Mouse (Mus musculus) splenic B cell, adult 2 months (primary cell): ENCODE data around the gene Fbxo7.

Experiments
- DNase-seq: peaks from one replicate; pipeline ENCODE4 v3.0.0-alpha.2; 2011; ENCODE audit warnings: low read depth, low spot score
- H3K27me3 ChIP-seq: 2 replicates; pipeline ENCODE4 v1.6.1; 2012; ENCODE audit warnings: mild to moderate bottlenecking, low read length, moderate library complexity, mixed read lengths; ENCODE audit not compliant: control insufficient read depth, poor library complexity, insufficient read depth, severe bottlenecking
- H3K36me3 ChIP-seq: 2 replicates; pipeline ENCODE4 v1.6.1; 2012; ENCODE audit warnings: mild to moderate bottlenecking, low read length, moderate library complexity, mixed read lengths; ENCODE audit not compliant: control insufficient read depth, poor library complexity, insufficient read depth, severe bottlenecking

Gene Fbxo7

DNA sequence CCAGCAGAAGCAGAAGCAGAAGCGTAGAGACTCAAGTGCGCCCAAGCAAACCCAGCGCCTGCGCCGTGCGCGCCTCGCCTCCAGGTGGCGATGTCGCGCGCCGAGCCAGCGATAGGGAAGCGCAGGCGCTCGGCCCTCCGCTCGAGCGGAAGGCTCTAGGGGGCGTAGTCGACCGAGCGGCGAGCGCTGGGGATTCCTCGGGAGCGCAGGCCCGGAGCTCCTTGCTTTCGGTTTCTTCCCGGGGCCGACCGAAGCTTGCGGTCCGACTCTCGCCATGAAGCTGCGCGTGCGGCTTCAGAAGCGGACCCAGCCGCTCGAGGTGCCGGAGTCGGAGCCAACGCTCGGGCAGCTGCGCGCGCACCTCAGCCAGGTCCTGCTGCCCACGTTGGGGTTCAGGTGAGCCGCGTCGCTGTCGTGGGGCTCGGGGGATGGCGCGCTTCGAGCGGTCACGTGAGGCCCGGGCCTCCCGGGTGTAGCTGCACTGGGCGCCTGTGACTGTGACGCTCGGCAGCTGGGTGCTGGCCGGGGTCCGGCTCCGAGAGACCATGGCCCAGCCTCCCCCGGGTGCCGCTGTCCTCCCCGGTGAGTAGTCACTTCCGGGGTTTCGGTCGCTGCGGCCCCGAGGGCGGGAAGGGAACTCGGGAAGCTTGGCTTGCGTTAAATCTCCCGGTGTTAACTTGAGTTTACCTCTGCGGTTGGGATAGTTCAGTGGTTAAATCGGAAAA lies at the start of gene Fbxo7:
TSS of gene Fbxo7 (plus strand) at position 224 of the 725 bp plus-strand sequence.
- DNase-seq, result peak; percentile 92
- Histone ChIP-seq H3K36me3 (peaks cover 3% of the 10 kb centered on the region; the same call in 1 of the 2 replicates), H3K27me3 (no peaks in the 10 kb centered on the region)

DNA sequence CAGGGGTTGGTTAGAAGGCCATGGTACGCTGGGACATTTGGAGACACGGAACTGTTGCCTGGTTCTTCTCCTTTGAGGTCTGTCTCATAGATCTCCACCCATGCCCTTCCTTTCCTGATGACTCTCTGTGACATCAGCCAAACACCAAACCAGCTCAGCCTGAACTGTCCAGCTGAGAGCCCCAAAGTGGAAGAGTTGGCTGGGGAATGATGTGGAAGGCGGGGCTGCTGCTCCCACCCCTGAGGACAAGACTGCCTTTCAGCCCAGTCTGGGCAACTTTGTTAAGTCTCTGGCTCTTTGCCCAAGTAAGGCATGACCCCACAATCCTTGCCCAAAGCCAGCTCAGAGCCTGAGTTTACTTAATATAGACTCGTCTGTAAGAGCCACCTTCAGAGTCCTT lies 48.9 kb upstream of the Fbxo7 start:
- no peak for DNase-seq
- Histone ChIP-seq H3K36me3 (no peaks in the 10 kb centered on the region), H3K27me3 (no peaks in the 10 kb centered on the region)

DNA sequence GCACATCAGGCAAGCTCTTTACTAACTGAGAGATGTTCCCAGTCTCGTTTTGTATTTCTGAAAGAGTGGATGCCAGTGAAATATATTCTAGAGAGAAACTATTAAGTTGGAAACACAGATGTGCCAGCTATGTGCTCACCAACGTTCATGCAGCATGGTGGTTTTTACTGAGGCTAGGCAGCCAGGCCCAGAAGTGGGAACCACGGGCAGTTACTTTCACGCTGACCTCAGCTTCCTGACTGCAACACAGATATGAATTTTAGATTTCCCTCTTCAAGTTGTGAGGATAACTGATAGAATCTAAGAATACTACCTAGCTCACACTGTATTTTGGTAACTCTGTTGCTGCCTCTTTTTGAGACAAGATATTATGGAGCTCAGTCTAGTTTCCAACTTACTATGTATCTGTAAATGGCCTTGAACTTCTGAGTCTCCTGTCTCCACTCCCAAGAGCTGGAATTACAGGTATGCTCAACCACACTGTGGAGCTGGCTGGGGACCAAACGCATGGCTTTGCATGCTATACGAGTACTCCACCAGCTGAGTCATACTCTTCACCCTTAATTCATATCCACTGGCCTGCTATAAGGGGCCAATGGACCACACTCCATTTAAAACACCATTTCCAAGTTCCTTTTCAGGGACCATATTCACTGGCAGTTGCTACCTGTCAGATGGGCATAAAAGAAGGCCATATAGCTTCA lies 32.2 kb upstream of the Fbxo7 start:
- H3K36me3 ChIP-seq, result no peaks in the 10 kb centered on the region
- DNase-seq, result no peak
- no peaks in the 10 kb centered on the region; the same call in 1 of the 2 replicates for H3K27me3 ChIP-seq

DNA sequence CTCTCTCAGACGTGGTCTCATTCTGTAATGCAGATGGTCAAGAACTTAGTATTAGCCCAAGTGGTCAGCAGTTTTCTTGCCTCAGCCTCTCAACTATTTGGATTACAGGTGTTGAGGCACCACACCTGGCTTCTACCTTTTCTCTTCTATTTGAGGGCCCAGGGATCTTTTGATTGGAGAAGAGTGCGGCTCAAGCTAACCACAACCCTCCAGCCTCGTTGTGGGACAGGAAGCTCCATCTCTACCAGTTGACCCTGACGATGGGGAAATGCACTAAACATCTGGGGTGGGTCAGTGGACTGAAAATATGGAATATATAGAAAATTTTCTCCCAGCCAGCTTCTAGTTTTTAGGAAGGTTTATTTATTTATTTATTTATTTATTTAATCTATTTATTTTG lies 29.4 kb upstream of the Fbxo7 start:
- Histone ChIP-seq H3K27me3 (no peaks in the 10 kb centered on the region; the same call in 1 of the 2 replicates), H3K36me3 (no peaks in the 10 kb centered on the region)
- no peak for DNase-seq

DNA sequence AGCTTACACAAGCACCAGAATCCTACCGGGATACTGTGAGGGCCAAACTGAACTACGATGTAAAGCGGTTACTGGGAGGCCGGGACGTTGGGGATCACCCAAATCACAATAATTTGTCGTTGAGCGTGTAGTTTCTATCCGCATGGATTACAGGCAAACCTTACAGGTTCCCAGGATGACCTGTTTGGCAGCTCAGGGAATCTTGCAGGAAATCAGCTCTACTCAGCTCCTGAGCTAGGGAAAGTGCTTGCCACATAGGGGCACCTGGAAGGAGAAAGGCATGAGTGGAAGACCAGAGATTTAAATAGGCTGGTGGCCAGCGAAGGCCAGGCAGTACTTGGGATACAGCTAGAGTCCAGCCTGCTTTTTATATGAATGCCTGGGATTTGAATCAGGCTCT lies 27.9 kb upstream of the Fbxo7 start:
- Histone ChIP-seq H3K27me3 (no peaks in the 10 kb centered on the region; the same call in 1 of the 2 replicates), H3K36me3 (no peaks in the 10 kb centered on the region)
- DNase-seq, result no peak

DNA sequence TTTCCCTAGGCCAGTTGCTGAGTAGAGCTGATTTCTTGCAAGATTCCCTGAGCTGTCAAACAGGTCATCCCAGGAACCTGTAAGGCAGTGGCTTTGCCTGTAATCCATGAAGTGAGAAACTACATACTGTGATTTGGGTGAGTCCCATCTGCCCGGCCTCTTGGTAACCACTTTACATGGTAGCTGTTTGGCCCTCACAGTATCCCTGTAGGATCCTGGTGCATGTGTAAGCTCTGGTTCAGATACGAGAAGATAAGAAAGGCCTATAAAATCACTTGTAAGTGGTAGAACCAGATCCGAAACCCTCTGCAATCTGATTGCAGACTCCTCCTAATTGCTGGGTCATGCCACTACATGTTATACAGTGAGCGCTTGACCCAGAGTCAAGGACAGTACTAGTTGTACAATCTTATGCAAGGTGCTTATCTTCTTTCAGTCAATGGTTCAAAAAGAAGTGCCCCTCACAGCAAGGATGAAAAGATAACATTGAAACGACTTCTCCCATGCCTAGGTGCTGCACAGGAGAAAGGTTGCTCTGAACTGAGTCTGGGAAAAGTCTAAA lies 27.1 kb upstream of the Fbxo7 start:
- Histone ChIP-seq H3K36me3 (no peaks in the 10 kb centered on the region), H3K27me3 (no peaks in the 10 kb centered on the region; the same call in 1 of the 2 replicates)
- DNase-seq, result no peak

DNA sequence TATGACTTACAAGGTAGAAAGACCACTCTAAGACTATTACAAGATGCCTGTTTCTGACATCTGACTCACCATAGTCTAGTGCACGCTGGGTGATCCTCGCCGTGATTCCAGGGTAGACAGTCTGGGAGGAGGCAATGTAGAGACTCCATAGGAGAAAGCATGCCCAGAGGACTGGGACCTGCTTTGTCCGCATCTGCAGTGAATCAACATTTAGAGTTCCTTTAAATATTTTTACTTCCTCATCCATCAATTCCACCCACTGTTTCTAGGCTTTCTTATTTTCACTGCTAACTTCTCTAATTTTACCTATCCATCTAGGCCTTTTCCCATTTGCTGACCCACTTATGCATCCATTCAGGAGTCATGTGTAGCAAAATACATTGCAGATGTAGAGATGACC lies 21.3 kb upstream of the Fbxo7 start:
- DNase-seq, result no peak
- Histone ChIP-seq H3K27me3 (no peaks in the 10 kb centered on the region), H3K36me3 (no peaks in the 10 kb centered on the region)

DNA sequence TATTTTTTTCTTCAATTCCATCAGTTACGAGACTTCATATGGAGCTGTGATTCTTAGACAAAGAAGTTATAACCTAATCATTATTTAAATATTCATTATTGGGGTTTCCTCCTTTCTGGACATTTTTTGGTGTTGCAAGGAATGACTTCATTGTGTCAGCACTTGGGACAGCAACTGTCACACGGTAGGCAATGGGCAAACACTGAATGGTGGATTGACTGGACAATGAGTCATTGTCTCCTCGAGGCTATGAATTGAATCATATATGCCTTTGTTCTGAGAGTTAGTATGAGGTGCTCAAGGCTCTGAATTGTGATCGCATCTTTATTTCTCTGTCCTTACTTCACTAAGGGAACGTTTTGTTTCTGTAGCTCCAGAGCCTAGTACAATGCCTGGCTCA lies 15.3 kb upstream of the Fbxo7 start:
- Histone ChIP-seq H3K27me3 (no peaks in the 10 kb centered on the region), H3K36me3 (no peaks in the 10 kb centered on the region)
- no peak for DNase-seq

DNA sequence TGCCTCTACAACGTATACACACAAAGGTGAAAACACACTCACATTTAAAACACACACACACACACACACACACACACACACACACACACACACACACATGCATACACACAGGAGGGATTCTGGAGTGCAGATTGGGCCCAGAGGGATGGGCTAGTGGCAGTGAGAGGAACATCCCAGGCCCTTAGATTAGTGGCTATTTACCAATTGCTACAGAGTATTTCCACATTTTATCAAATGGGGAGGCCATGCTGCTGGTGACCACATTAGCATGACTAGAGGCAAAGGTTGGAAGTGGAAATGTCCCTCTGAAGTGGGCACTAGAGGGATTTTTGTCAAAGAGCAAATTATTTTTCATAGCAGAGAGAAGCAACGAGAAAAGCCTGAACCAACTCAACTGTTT lies 12.1 kb upstream of the Fbxo7 start:
- Histone ChIP-seq H3K36me3 (no peaks in the 10 kb centered on the region), H3K27me3 (no peaks in the 10 kb centered on the region)
- no peak for DNase-seq

DNA sequence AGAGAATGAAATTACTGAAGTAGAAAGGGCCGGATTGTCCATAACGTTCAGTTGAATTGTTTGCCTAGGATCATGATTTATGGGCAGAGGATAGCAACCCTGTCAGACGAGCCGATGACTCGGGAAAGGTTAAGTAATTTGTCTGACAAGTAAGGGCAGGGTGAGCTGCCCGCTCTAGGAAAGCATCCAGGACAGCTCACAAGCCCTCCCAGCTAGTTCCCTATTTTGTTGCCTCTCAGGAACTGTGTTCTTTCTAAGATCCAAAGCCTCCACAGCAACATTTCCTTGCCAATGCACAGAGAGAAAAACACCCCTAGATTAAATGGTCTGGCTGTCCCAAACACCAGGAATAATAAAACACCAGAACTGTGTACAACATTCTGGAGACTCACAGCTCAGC lies 11.1 kb upstream of the Fbxo7 start:
- no peak for DNase-seq
- Histone ChIP-seq H3K36me3 (no peaks in the 10 kb centered on the region), H3K27me3 (no peaks in the 10 kb centered on the region)

DNA sequence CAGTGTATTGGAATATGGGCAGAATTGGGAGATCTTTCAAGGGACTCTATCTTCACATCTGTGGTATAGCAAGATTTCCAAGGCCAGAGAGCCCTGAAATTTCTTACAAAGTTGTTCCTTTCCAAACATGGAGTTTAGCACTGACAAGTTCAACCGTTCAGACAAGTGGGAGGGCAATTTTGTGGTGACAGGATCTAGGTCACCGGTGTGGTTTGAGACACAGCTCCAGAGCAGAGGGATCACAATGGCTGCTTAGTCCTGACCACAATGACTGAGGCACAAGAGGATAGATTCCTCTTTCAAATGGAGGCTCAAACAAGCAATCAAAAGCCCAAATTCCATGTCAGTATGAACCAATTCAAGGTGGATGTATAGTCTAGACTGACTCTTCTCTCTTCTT lies 10.6 kb upstream of the Fbxo7 start:
- Histone ChIP-seq H3K27me3 (no peaks in the 10 kb centered on the region), H3K36me3 (no peaks in the 10 kb centered on the region)
- no peak for DNase-seq

DNA sequence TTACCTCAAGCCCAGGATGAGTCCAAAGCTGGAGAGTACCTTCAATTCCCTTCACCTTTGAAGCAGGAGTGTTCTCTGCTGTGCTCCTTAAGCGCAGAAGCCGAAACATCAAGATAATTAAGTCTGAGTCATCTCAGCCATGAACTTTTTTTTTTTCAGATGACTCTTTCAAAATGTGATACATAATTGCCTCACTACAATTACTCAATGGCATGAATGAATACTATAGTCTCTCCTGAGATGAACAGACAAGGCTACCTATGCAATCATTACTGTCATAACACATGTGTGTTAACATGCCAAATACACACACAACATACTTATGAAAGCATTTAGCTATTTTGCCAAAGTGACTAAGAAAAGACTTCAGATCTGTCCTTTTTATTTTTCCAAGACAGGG lies 10.0 kb upstream of the Fbxo7 start, which contains the start of gene Bpifc:
TSS of gene Bpifc (minus strand) at position 115 of the 400 bp plus-strand sequence.
- Histone ChIP-seq H3K36me3 (no peaks in the 10 kb centered on the region), H3K27me3 (no peaks in the 10 kb centered on the region)
- no peak for DNase-seq

DNA sequence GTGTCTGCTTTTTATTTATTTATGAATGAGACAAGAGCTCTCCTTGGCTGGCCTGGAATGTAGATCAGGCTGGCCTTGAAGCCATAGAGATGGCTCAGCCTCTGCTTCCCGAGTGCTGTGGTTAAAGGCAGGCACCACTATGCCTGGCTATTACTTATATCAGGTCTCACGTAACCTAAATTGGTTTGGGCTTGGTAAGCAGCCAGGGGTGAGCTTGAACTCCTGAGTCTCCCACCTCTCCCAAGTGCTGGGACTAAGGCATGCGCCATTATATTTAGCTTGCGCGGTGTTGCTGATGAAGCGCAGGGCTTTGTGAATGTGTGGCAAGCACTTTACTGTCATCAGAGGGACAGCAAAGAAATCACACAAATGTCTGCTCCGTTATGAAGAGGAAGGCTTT lies 4.0 kb upstream of the Fbxo7 start:
- no peaks in the 10 kb centered on the region for H3K27me3 ChIP-seq
- DNase-seq, result no peak

DNA sequence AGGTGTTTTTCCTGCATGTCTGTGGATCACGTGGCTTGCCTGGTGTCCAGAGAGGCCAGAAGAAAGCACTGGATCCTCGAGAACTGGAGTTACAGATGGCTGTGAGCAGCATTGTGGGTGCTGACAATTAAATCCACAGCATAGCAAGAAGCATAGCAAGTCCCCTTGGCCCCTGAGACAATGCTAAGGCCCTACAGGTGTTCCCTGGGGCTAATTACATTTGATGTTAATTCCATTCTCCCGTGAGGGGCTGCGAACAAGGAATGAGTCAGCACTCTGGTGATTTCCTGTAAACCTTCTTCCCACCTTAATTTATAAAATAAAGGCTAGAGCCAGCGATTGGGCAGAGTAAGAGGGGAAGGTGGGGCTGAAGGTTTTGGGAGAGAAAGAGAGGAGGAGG lies 3.0 kb upstream of the Fbxo7 start:
- Histone ChIP-seq H3K36me3 (no peaks in the 10 kb centered on the region), H3K27me3 (no peaks in the 10 kb centered on the region)

More for the DNA sequence above, 4.0 kb upstream of the Fbxo7 start:
- H3K36me3 ChIP-seq, result no peaks in the 10 kb centered on the region

DNA sequence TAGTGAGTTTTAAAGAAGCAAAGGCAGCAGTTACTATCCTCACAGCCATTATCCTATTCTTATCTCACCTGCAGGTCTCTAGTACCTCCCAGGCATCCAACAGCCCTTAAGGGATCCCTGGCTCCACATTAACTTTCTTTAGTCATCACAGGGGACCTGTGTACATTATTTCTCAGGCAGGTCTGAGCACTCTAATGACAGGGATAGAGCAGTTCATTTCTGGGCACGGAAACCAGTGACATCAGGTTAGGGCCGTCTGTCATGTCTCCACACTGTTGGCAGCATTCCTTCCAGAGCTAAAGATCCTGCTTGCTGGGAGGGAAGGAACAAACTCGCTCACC lies 394 bp upstream of the Fbxo7 start:
- no peaks in the 10 kb centered on the region for H3K27me3 ChIP-seq
- no peak for DNase-seq
- peaks cover 3% of the 10 kb centered on the region; the same call in 1 of the 2 replicates for H3K36me3 ChIP-seq

More for the DNA sequence above, 3.0 kb upstream of the Fbxo7 start:
- DNase-seq, result no peak
